Mouse (Mus musculus) heart, postnatal 0 days (tissue): ENCODE measurements at regions not wholly inside any gene's neighbourhood (a gene's known extent, or its start where the extent isn't known, plus 50 kb on each side); places are given as distances from the start of the nearest gene placed in this dataset.

Experiments used
- ATAC-seq: fragments of 200-750 bp; cut with Nextera tagmentation; 2 replicates; pipeline ENCODE4 v1.8.0; 2017; ENCODE audit warnings: low read depth, moderate number of reproducible peaks, moderate library complexity; ENCODE audit not compliant: insufficient read depth
- DNase-seq: peaks from one replicate; pipeline ENCODE4 v3.0.0-alpha.2; 2016; ENCODE audit warnings: low spot score
- H3K27ac ChIP-seq: fragments of 300-500 bp; sonication (generic); 2 replicates; pipeline ENCODE4 v1.5.1; 2014; ENCODE audit warnings: low read depth, mild to moderate bottlenecking
- H3K27me3 ChIP-seq: fragments of 300-500 bp; sonication (generic); 2 replicates; pipeline ENCODE4 v1.6.1; 2014; ENCODE audit warnings: low read length, mixed read lengths; ENCODE audit not compliant: control insufficient read depth, insufficient read depth
- H3K36me3 ChIP-seq: fragments of 300-500 bp; sonication (generic); replicated peaks from 2 replicates; pipeline ENCODE4 v1.6.1; 2014; ENCODE audit warnings: low read length, mixed read lengths; ENCODE audit not compliant: control insufficient read depth, insufficient read depth
- H3K4me1 ChIP-seq: fragments of 300-500 bp; sonication (generic); 2 replicates; pipeline ENCODE4 v1.6.1; 2014; ENCODE audit warnings: antibody characterized with exemption; ENCODE audit not compliant: control insufficient read depth, insufficient read depth
- H3K4me2 ChIP-seq: fragments of 300-500 bp; sonication (generic); 2 replicates; pipeline ENCODE4 v1.6.1; 2014; ENCODE audit warnings: low read depth, mild to moderate bottlenecking, low read length, moderate library complexity
- H3K4me3 ChIP-seq: fragments of 300-500 bp; sonication (generic); 2 replicates; pipeline ENCODE4 v1.5.1; 2014; ENCODE audit warnings: low read depth, low read length
- H3K9ac ChIP-seq: fragments of 300-500 bp; sonication (generic); replicated peaks from 2 replicates; pipeline ENCODE4 v1.6.1; 2014; ENCODE audit warnings: low read depth, low read length, mixed read lengths
- H3K9me3 ChIP-seq: fragments of 300-500 bp; sonication (generic); replicated peaks from 2 replicates; pipeline ENCODE4 v1.6.1; 2016; ENCODE audit warnings: low read length; ENCODE audit not compliant: control insufficient read depth
- CTCF ChIP-seq: IDR thresholded peaks from 2 replicates; pipeline ENCODE4 v1.5.1; 2016; ENCODE audit warnings: antibody characterized with exemption, control low read depth, low read depth
- EP300 ChIP-seq: IDR thresholded peaks from 2 replicates; pipeline ENCODE4 v1.6.1; 2016; ENCODE audit warnings: antibody characterized with exemption, low read depth
- WGBS: fragments of 180-500 bp; shearing (Covaris S2); extraction: QIAGEN DNeasy Blood & Tissue Kit; methylation state at CpG from one replicate; pipeline ENCODE4 v1.1.7; 2014; 5-methylcytosine and 5-hydroxymethylcytosine counted together

- Histone ChIP-seq H3K9me3 (no peaks in the 10 kb centered on the region), H3K4me2 (no peak overlapping the region), H3K27ac (no peak overlapping the region), H3K4me1 (no peaks in the 10 kb centered on the region), H3K4me3 (no peak overlapping the region), H3K27me3 (no peaks in the 10 kb centered on the region), H3K36me3 (no peaks in the 10 kb centered on the region), H3K9ac (no peak overlapping the region)
- WGBS: 52% methylated on average over 14 of the region's 14 CpGs
- TF ChIP-seq EP300 (no peak), CTCF (no peak)
- DNase-seq (no peak), ATAC-seq (no peak)
Observed at GRCm38 (mm10) chr1:136751464-136752191, 126.9 kb downstream of the Zfp281 start.

DNA sequence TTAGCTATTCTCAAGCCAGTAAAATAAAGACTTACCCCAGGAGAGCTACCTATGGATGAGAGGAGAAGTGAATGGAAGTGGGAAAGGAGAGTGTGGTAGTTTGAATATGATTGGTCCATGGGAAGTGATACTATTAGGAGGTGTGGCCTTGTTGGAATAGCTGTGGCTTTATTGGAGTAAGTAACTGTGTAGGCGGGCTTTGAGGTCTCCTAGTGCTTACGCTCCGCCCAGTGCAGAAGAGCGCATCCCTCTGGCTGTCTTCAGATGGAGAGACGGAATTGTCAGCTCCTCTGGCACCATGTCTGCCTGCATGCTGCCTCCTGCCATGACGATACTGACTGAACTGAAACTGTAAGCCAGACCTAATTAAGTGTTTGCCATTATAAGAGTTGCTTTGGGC, 129.6 kb downstream of the Zfp281 start:
- H3K4me3 ChIP-seq: no peak overlapping the region
- H3K9me3 ChIP-seq: no peaks in the 10 kb centered on the region
- no peak for ATAC-seq
- no peaks in the 10 kb centered on the region for H3K36me3 ChIP-seq
- H3K4me2 ChIP-seq: no peak overlapping the region
- no peaks in the 10 kb centered on the region for H3K27me3 ChIP-seq
- no peak for TF ChIP-seq CTCF
- no peak for TF ChIP-seq EP300
- DNase-seq: no peak
- WGBS: 94% methylated on average over 6 of the region's 6 CpGs
- H3K27ac ChIP-seq: no peak overlapping the region
- H3K4me1 ChIP-seq: no peaks in the 10 kb centered on the region
- H3K9ac ChIP-seq: no peak overlapping the region

GRCm38 (mm10) chr1:136758730-136759129, 134.0 kb downstream of the Zfp281 start:
- 0 out of 2 replicates have a peak, but pooled peaks cover 7% of the 10 kb centered on the region for H3K9me3 ChIP-seq
- H3K4me1 ChIP-seq: no peaks in the 10 kb centered on the region
- no peak for DNase-seq
- no peak overlapping the region for H3K9ac ChIP-seq
- H3K27ac ChIP-seq: no peak overlapping the region
- TF ChIP-seq EP300 (no peak), CTCF (no peak)
- no peaks in the 10 kb centered on the region for H3K36me3 ChIP-seq
- H3K4me2 ChIP-seq: no peak overlapping the region
- no peak for ATAC-seq
- no peak overlapping the region for H3K4me3 ChIP-seq
- no peaks in the 10 kb centered on the region for H3K27me3 ChIP-seq
- WGBS: 66% methylated on average over 10 of the region's 10 CpGs

DNA sequence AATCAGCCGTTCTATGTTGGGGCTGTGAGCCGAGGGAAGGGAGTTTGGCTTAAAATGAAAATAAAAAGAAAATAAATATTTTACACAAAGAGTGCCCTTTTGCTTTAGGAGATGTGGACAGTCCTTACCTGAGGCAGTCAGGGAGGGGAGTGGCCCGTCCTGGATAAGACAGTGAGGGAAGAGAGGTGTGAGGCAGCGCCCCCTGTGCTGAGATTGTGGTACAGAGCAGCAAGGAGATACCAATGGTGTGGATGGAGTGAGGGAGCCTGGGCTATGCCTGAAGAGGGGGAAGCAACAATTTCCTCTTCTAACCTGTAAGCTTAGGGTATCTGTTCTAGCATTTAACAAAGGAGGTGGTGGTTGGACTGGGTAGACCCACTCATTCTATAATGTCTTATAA, 134.5 kb downstream of the Zfp281 start:
- 74% methylated on average over 4 of the region's 4 CpGs for WGBS
- no peak overlapping the region for H3K4me2 ChIP-seq
- TF ChIP-seq CTCF: no peak
- no peak overlapping the region for H3K9ac ChIP-seq
- H3K27me3 ChIP-seq: no peaks in the 10 kb centered on the region
- H3K36me3 ChIP-seq: no peaks in the 10 kb centered on the region
- DNase-seq: no peak
- no peaks in the 10 kb centered on the region for H3K4me1 ChIP-seq
- no peak overlapping the region for H3K27ac ChIP-seq
- no peak for ATAC-seq
- no peak overlapping the region for H3K4me3 ChIP-seq
- 0 out of 2 replicates have a peak, but pooled peaks cover 7% of the 10 kb centered on the region for H3K9me3 ChIP-seq

GRCm38 (mm10) chr1:136761467-136761866, 136.8 kb downstream of the Zfp281 start:
- TF ChIP-seq EP300 (no peak), CTCF (no peak)
- H3K9ac ChIP-seq: no peak overlapping the region
- DNase-seq (no peak), ATAC-seq (no peak)
- no peaks in the 10 kb centered on the region for H3K4me1 ChIP-seq
- no peaks in the 10 kb centered on the region for H3K27me3 ChIP-seq
- 82% methylated on average over 4 of the region's 4 CpGs for WGBS
- no peak overlapping the region for H3K4me2 ChIP-seq
- 0 out of 2 replicates have a peak, but pooled peaks cover 7% of the 10 kb centered on the region for H3K9me3 ChIP-seq
- no peaks in the 10 kb centered on the region for H3K36me3 ChIP-seq
- H3K27ac ChIP-seq: no peak overlapping the region
- no peak overlapping the region for H3K4me3 ChIP-seq

DNA sequence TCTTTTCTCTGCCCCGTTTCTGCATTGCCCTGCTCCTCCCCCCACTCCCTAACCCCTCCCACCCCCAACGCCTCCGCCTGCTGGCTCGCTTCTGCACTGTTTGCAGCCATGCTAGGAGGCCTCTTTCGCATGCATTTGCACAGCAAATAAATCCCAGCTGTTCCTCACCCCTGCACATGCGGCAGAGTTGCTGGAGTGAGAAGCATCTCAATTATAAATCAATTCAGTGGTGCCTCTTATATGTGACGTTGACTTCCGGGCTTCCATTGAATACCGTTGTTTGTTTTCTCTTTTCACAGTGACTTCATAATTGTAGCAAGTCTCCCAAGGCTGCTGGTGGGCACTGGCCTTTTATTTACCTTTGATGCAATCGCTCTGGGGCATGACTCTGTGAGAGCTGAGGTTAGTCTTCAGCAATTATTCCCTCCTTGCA, 144.3 kb downstream of the Zfp281 start:
- no peak overlapping the region for H3K27ac ChIP-seq

More for the DNA sequence above, 144.3 kb downstream of the Zfp281 start:
- Histone ChIP-seq H3K4me3 (no peak overlapping the region), H3K9ac (no peak overlapping the region), H3K27me3 (no peaks in the 10 kb centered on the region), H3K4me2 (peak overlapping the region; percentile 35), H3K36me3 (no peaks in the 10 kb centered on the region), H3K4me1 (no peaks in the 10 kb centered on the region; the same call in 1 of the 2 replicates), H3K9me3 (no peaks in the 10 kb centered on the region; the same call in 1 of the 2 replicates)
- DNase-seq: peak; percentile 16
- WGBS: 10% methylated on average over 10 of the region's 10 CpGs
- TF ChIP-seq CTCF (0 out of 2 replicates have a peak, but pooled peaks have one; percentile 9), EP300 (no peak)
- peak; percentile 39; the same call in 1 of the 2 replicates for ATAC-seq
